Mouse (Mus musculus): ENCODE data around the gene Tbc1d19.

DNA sequence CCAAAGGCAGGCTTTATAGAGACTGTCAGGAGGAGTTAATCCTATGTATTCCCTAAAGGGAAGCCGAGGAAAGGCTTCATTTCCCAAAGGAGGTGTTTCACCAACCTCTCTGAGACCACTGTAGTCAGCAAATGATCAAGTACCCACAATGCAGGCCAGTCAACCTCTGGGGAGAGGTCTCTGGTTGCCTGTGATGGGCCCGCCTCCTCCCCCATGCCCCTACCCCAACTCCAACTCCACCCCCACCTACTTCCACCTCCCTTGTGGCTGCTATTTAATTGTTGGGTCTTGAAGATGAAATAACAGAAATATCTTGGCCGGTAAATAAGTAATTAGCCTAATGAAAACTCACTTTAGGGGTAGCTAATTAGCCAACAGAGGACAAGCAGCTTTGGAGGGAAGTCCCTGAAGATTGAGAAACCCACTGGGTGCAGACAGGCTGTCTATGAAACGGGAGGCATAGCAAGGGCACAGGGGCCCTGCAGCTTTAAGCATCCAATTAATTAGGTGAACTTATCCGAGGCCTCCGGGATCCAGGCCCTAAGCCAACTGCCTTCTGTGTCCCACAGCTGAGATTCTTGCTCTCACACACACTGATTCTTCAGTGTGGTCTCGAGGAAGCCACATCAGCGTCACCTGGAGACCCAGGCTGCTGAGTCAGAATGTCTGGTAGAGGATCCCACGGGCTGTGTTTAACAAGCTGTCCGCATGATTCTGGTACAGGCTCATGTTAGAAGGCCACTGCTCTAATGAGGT lies 112.9 kb downstream of the Tbc1d19 start:
- TF ChIP-seq CTCF (IDR thresholded peaks at IDR 0.05; ENCODE audit: insufficient read depth, low read length) (no peak), POLR2A (IDR thresholded peaks at IDR 0.05; ENCODE audit: borderline replicate concordance, extremely low read depth, low read depth, low read length) (no peak)

All from lung, adult 2 months (tissue).